ENCODE assay signal across 25 mouse cellular contexts in the genomic region with DNA sequence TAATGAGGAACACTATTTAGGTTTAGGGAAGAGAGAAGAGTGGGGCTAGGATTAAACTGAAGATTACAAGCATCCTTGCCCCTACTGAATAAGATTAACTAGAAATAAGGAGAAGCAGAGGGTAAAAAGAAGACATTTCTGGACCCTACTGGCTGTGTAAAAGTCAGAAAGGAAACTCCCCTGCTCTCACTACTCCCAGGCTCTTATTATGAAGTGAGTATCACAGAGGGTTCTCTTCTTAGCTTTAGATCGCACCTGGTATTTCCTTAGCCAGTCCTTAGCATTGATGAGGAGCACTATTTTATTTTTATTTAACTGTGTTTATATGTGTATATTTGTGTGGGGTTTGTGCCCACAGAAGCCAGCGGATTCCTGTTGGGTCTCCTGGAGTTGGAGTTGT. TPM values are rescaled to one million over a fixed set of nuclear protein-coding genes. Genes with fewer than 3 reads are reported as not detected.
DNase-seq lines count a peak whose midpoint lies in the region; ATAC-seq and TF ChIP-seq lines count a peak whose summit lies in the region.
"Had no signal": no experiment of that assay in that cellular context is flagged by ENCODE, and none has a peak within 500 bp of the region (broad histone marks: within the 10 kb centered on the region; RNA-seq: fewer than 3 reads in every experiment).

No protein-coding gene starts in this region.

- H3K4me1 ChIP-seq in CH12.LX (ENCODE audit: control insufficient read depth in 1 of 2, insufficient read depth in 2 of 2), result peaks cover 0 to 30% of the 10 kb centered on the region in 2 experiments; a peak in 2 of 4 replicates
- H3K4me1 ChIP-seq in liver, embryonic 12.5 days, result peaks cover 4% of the 10 kb centered on the region
- H3K4me1 ChIP-seq in cerebellum, adult 2 months (ENCODE audit: control insufficient read depth, insufficient read depth, low read length), result no peaks in the 10 kb centered on the region
- H3K4me1 ChIP-seq: forebrain, embryonic 10.5 days; forebrain, embryonic 13.5 days had no signal

- TF ChIP-seq POLR2A in CH12.LX (IDR thresholded peaks at IDR 0.05; ENCODE audit: low read depth, low read length), result no peak
- TF ChIP-seq POLR2A in cerebellum, adult 2 months (IDR thresholded peaks at IDR 0.05; ENCODE audit: borderline replicate concordance, insufficient read depth, low read length), result no peak

- no peaks in the 10 kb centered on the region for H3K79me2 ChIP-seq in CH12.LX (replicated peaks; ENCODE audit: control insufficient read depth, extremely low read depth, insufficient read depth, poor library complexity, severe bottlenecking)

- DNase-seq in thymus, postnatal 14 days, result peak; percentile 18
- no peak for DNase-seq in thymus, adult 18-20 months
- DNase-seq in CH12.LX (ENCODE audit: extremely low read depth), result peak; percentile 28
- no peak for DNase-seq in lung, postnatal 36 days
- no peak for DNase-seq in cerebellum, adult 2 months
- DNase-seq: adrenal gland, adult 8-10 months; adrenal gland, postnatal 25 days; cerebellum, adult 11-12 months; cerebellum, adult 9-10 months; cerebellum, postnatal 14 days; gastrocnemius, postnatal 10 days; gastrocnemius, postnatal 36 days; heart, adult 11 months; heart, postnatal 4 days had no signal

- peak; percentile 79 for ATAC-seq in inflammation-experienced regulatory T-cells, adult 6 months
- no peak for ATAC-seq in liver, embryonic 12.5 days
- ATAC-seq: forebrain, embryonic 13.5 days; forebrain, embryonic 16.5 days; hindbrain, postnatal 0 days had no signal

- TF ChIP-seq CTCF in CH12.LX (conservative IDR thresholded peaks at IDR 0.05 in 1 of 2, IDR thresholded peaks at IDR 0.05 in 1 of 2; ENCODE audit: low read depth in 2 of 2, low read length in 2 of 2), result no peak
- no peak for TF ChIP-seq CTCF in cerebellum, adult 2 months (IDR thresholded peaks at IDR 0.05; ENCODE audit: borderline replicate concordance, insufficient read depth, low read depth, low read length)

- H3K36me3 ChIP-seq in CH12.LX (replicated peaks in 1 of 2; ENCODE audit: control insufficient read depth in 1 of 2, insufficient read depth in 1 of 2, low read length in 1 of 2), result no peaks in the 10 kb centered on the region
- H3K36me3 ChIP-seq in liver, embryonic 12.5 days, result no peaks in the 10 kb centered on the region
- H3K36me3 ChIP-seq: forebrain, embryonic 10.5 days had no signal

- H3K27me3 ChIP-seq in CH12.LX (replicated peaks), result no peaks in the 10 kb centered on the region
- H3K27me3 ChIP-seq in liver, embryonic 12.5 days (replicated peaks), result no peaks in the 10 kb centered on the region
- no peaks in the 10 kb centered on the region for H3K27me3 ChIP-seq in cerebellum, adult 2 months (ENCODE audit: control insufficient read depth, insufficient read depth, low read length)
- H3K27me3 ChIP-seq: forebrain, embryonic 13.5 days had no signal

- no peaks in the 10 kb centered on the region for H3K9me3 ChIP-seq in CH12.LX (replicated peaks; ENCODE audit: low read length)
- H3K9me3 ChIP-seq in liver, embryonic 12.5 days (replicated peaks), result no peaks in the 10 kb centered on the region
- H3K9me3 ChIP-seq: forebrain, embryonic 10.5 days; forebrain, embryonic 13.5 days had no signal

- no peak for TF ChIP-seq RAD21 in CH12.LX (IDR thresholded peaks at IDR 0.05; ENCODE audit: low read depth, low read length)

- H3K4me2 ChIP-seq in CH12.LX (ENCODE audit: insufficient read depth, low read depth, poor library complexity, severe bottlenecking), result no peak overlapping the region
- no peak overlapping the region for H3K4me2 ChIP-seq in liver, embryonic 12.5 days
- H3K4me2 ChIP-seq: forebrain, embryonic 13.5 days; heart, embryonic 11.5 days; hindbrain, embryonic 14.5 days had no signal

- in situ Hi-C loops in CH12.LX (cut with MboI; ENCODE audit: low pct_ligation_motif_present, low pct_unique_long_range_greater_than_20kb, low sequenced_read_pairs), result no loop called here

- WGBS in liver, embryonic 12.5 days (ENCODE audit: insufficient replicate concordance), result 55% methylated on average over 2 of the region's 2 CpGs
- 66% methylated on average over 2 of the region's 2 CpGs for WGBS in cerebellum, adult 2 months

- no peak overlapping the region for H3K4me3 ChIP-seq in CH12.LX (replicated peaks in 1 of 3; ENCODE audit: low read depth in 2 of 3, low read length in 2 of 3, poor library complexity in 1 of 3)
- no peak overlapping the region for H3K4me3 ChIP-seq in liver, embryonic 12.5 days
- H3K4me3 ChIP-seq in cerebellum, adult 2 months (replicated peaks; ENCODE audit: insufficient read depth, low read depth, low read length), result no peak overlapping the region
- H3K4me3 ChIP-seq: forebrain, embryonic 10.5 days; forebrain, embryonic 13.5 days had no signal

- H3K9ac ChIP-seq in CH12.LX (ENCODE audit: insufficient read depth, low read depth), result no peak overlapping the region
- H3K9ac ChIP-seq in liver, embryonic 12.5 days, result no peak overlapping the region
- H3K9ac ChIP-seq: forebrain, embryonic 13.5 days; hindbrain, embryonic 14.5 days had no signal

- dilution Hi-C loops in CH12.LX (cut with MboI; ENCODE audit: extremely low pct_ligation_motif_present, extremely low pct_unique_long_range_greater_than_20kb, low sequenced_read_pairs), result loop anchor here (25.0 kb wide), 1 partner anchor 109 kb away; no protein-coding TSS in a partner anchor

- TF ChIP-seq EP300 in CH12.LX (IDR thresholded peaks at IDR 0.05; ENCODE audit: low read length), result no peak

- H3K27ac ChIP-seq in CH12.LX (ENCODE audit: insufficient read depth, low read depth), result no peak overlapping the region
- H3K27ac ChIP-seq in liver, embryonic 12.5 days, result no peak overlapping the region
- no peak overlapping the region for H3K27ac ChIP-seq in cerebellum, adult 2 months (ENCODE audit: insufficient read depth, low read length)
- H3K27ac ChIP-seq: forebrain, embryonic 10.5 days; forebrain, embryonic 13.5 days; hindbrain, embryonic 14.5 days; hindbrain, postnatal 0 days had no signal

TF ChIP-seq in CH12.LX, 34 proteins besides CTCF, POLR2A, EP300 and RAD21:
- TF ChIP-seq CHD1 (IDR thresholded peaks at IDR 0.05; ENCODE audit: low read depth, low read length), result no peak
- TF ChIP-seq TCF12 (IDR thresholded peaks at IDR 0.05; ENCODE audit: low read depth, low read length), result no peak
- TF ChIP-seq ZMIZ1 (IDR thresholded peaks at IDR 0.05; ENCODE audit: low read depth, low read length), result no peak
- TF ChIP-seq PAX5 (IDR thresholded peaks at IDR 0.05; ENCODE audit: low read length), result no peak

RNA-seq across cellular contexts. Expression of a gene that starts 25.0 kb away (rescaled TPM):
- total RNA-seq in CH12.LX (2012; rRNA removed) (67.2 and 75.2 TPM in 2 replicates), CH12.LX (2014; rRNA removed) (208 and 214 TPM in 2 replicates)
- 90.7 and 97.2 TPM in 2 replicates for polyA plus RNA-seq in CH12.LX (2012; ENCODE audit: insufficient read length, low read depth)
- polyA plus RNA-seq in inflammation-experienced regulatory T-cells, adult 6 months (2017; shearing (Covaris generic)), result 10 to 100 TPM; 29.6 to 31.6 (median 31.4) TPM
- 79.8 and 82.7 TPM in 2 replicates for polyA plus RNA-seq in liver, embryonic 12.5 days (2016; fragmentation: Nextera tagmentation; extraction: Ambion mirVana)
- 89.1 and 91.2 TPM in 2 replicates for polyA plus RNA-seq in cerebellum, adult 2 months (2012; rRNA removed)

RNA-seq across cellular contexts. Expression of a gene that starts 25.5 kb away (rescaled TPM):
- total RNA-seq in CH12.LX (2012; rRNA removed) (17.6 and 21.5 TPM in 2 replicates), CH12.LX (2014; rRNA removed) (not detected in 2 replicates)
- 0.74 TPM in 1 of 2 replicates, not detected in the other for polyA plus RNA-seq in CH12.LX (2012; ENCODE audit: insufficient read length, low read depth)
- polyA plus RNA-seq in inflammation-experienced regulatory T-cells, adult 6 months (2017; shearing (Covaris generic)), result not detected
- polyA plus RNA-seq in liver, embryonic 12.5 days (2016; fragmentation: Nextera tagmentation; extraction: Ambion mirVana), result 1.2 and 1.9 TPM in 2 replicates
- not detected in 2 replicates for polyA plus RNA-seq in cerebellum, adult 2 months (2012; rRNA removed)
- total RNA-seq: adrenal gland, postnatal 25 days; gastrocnemius, postnatal 10 days; gastrocnemius, postnatal 36 days; hindbrain, postnatal 0 days had no signal
- polyA plus RNA-seq: brain, embryonic 14.5 days; embryonic facial prominence, embryonic 11.5 days; forebrain, embryonic 10.5 days; forebrain, embryonic 13.5 days; forebrain, embryonic 16.5 days; heart, embryonic 11.5 days; hindbrain, embryonic 11.5 days had no signal

Comparison
In these comparisons a context has a peak if more than half of its experiments do, and no peak if none do; other contexts are left out.
1. DNase-seq: peak in thymus, postnatal 14 days (single experiment) and CH12.LX (single experiment); none in thymus, adult 18-20 months (0 of 2), lung, postnatal 36 days (single experiment) and cerebellum, adult 2 months (0 of 2).